ENCODE assay signal across 12 mouse cellular contexts in genomic region chr1:73906376-73906775, GRCm38 (mm10).
A peak's percentile ranks its signal among the peaks of the same experiment; 100 is the strongest.
DNase-seq lines count a peak whose midpoint lies in the region; ATAC-seq and TF ChIP-seq lines count a peak whose summit lies in the region.
"Had no signal": no experiment of that assay in that cellular context is flagged by ENCODE, and none has a peak within 500 bp of the region (broad histone marks: within the 10 kb centered on the region; RNA-seq: fewer than 3 reads in every experiment).

No protein-coding gene starts in this region.

- TF ChIP-seq CTCF in left cerebral cortex, adult 2 months (IDR thresholded peaks at IDR 0.05): no peak

- no peaks in the 10 kb centered on the region for H3K36me3 ChIP-seq in kidney, embryonic 16.5 days (ENCODE audit: insufficient read depth, low read length)
- H3K36me3 ChIP-seq: embryonic facial prominence, embryonic 15.5 days; neural tube, embryonic 12.5 days had no signal

- no peak overlapping the region for H3K4me2 ChIP-seq in kidney, embryonic 16.5 days (replicated peaks; ENCODE audit: low read depth, low read length)
- H3K4me2 ChIP-seq: embryonic facial prominence, embryonic 15.5 days; neural tube, embryonic 12.5 days had no signal

- intact Hi-C loops in heart, postnatal 10 days (cut with DNase I): no loop called here
- intact Hi-C loops in left cerebral cortex, adult 2 months (cut with DNase I): no loop called here

- H3K27me3 ChIP-seq in kidney, embryonic 16.5 days (ENCODE audit: insufficient read depth, low read length): no peaks in the 10 kb centered on the region
- H3K27me3 ChIP-seq: embryonic facial prominence, embryonic 15.5 days; neural tube, embryonic 12.5 days; Patski had no signal

- H3K4me1 ChIP-seq in kidney, embryonic 16.5 days (ENCODE audit: insufficient read depth, low read length): peaks cover 5% of the 10 kb centered on the region; the same call in 1 of the 2 replicates

- no peak for ATAC-seq in kidney, embryonic 16.5 days (ENCODE audit: low FRiP score, low TSS enrichment)
- ATAC-seq: Patski had no signal

- no peaks in the 10 kb centered on the region for H3K9me3 ChIP-seq in kidney, embryonic 16.5 days (ENCODE audit: low read length)
- H3K9me3 ChIP-seq: embryonic facial prominence, embryonic 15.5 days; neural tube, embryonic 12.5 days had no signal

- peak; percentile 40 to 52 for DNase-seq in cerebellum, postnatal 10 days
- DNase-seq in cerebellum, adult 9-10 months: no peak
- peak; percentile 20 for DNase-seq in kidney, adult 9 months
- peak; percentile 50 for DNase-seq in adrenal gland, postnatal 14 days
- peak; percentile 36 to 54 for DNase-seq in heart, postnatal 10 days
- DNase-seq in left cerebral cortex, adult 2 months (ENCODE audit: extremely low spot score in 1 of 2, low spot score in 2 of 2): no peak
- no peak for DNase-seq in spleen, adult 18-20 months
- DNase-seq: lung, postnatal 14 days had no signal

- H3K27ac ChIP-seq in kidney, embryonic 16.5 days (ENCODE audit: low read length): no peak overlapping the region
- H3K27ac ChIP-seq in left cerebral cortex, adult 2 months: no peak overlapping the region
- H3K27ac ChIP-seq: embryonic facial prominence, embryonic 15.5 days; neural tube, embryonic 12.5 days had no signal

- H3K4me3 ChIP-seq in kidney, embryonic 16.5 days (ENCODE audit: low read length): no peak overlapping the region
- H3K4me3 ChIP-seq in left cerebral cortex, adult 2 months: no peak overlapping the region
- H3K4me3 ChIP-seq: embryonic facial prominence, embryonic 15.5 days; neural tube, embryonic 12.5 days had no signal

- H3K9ac ChIP-seq in kidney, embryonic 16.5 days (replicated peaks; ENCODE audit: low read length): no peak overlapping the region
- H3K9ac ChIP-seq: embryonic facial prominence, embryonic 15.5 days; neural tube, embryonic 12.5 days had no signal

- WGBS in kidney, embryonic 16.5 days: 62% methylated on average over 6 of the region's 6 CpGs

Comparison
In these comparisons a context has a peak if more than half of its experiments do, and no peak if none do; other contexts are left out.
1. DNase-seq: peak in cerebellum, postnatal 10 days (2 of 2), kidney, adult 9 months (single experiment), adrenal gland, postnatal 14 days (single experiment) and heart, postnatal 10 days (2 of 2); none in cerebellum, adult 9-10 months (single experiment), left cerebral cortex, adult 2 months (0 of 2) and spleen, adult 18-20 months (0 of 2).